Mouse (Mus musculus): ENCODE data around the gene Uba7. TPM values are rescaled to one million over a fixed set of nuclear protein-coding genes. Genes with fewer than 3 reads are reported as not detected.
A peak's percentile ranks its signal among the peaks of the same experiment; 100 is the strongest.

The Uba7 gene
- polyA plus RNA-seq, 1 experiment from 2014 or later: 32.4 TPM

DNA sequence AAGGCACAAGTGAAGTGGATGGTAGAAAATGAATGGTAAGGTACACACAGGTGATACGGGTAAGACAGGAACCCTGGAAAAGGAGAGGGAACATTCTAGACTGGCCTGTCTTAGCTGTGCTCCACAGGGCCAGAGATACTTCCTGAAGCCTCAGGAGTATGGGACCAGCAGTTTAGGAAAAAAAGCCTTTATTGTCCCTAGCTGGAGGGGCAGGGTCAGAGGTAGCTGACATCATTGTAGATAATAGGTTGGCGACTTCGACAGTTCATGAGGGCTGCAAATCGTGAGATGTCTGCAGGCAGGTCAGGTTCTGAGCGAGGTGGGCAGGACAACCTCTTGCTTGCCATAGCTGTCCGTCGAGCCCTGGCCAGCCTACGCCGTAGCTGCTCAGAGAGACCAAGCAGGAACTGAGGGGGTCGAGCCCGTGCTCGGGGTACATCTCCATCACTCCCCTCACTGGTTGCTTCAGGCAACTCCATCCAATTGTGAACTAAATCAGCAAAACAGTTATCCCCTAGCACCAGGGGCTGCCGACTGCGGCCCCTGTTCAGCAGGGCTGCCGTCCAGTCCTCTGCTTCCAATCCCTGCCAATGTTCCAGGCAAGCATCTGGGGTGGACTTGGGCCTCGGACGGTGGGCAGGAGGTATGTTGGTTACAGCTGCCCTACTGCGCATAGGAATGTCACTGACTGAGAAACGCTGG, 8.9 kb downstream of the Uba7 start:
- H3K27me3 ChIP-seq (replicated peaks): no peaks in the 10 kb centered on the region
- WGBS: 42% methylated on average over 19 of the region's 19 CpGs
- ATAC-seq: no peak

DNA sequence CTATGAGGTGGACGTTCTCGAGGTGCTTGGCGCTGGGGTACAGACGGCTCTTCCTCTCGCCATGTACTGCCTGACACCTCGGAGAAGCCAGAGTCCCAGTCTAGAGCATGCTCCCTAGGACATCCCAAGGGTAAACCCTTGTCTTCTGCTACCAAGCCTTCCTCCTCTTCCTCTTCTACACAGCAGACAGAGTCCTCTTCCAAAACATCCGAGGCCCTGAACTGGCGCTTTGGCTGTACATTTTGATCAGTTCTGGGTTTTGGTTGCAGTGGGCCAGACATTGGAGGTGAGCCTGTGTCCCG, 9.4 kb downstream of the Uba7 start:
- Histone ChIP-seq H3K4me1 (replicated peaks) (peaks cover 42% of the 10 kb centered on the region), H3K4me3 (replicated peaks) (peak overlapping the region; percentile 79), H3K36me3 (no peaks in the 10 kb centered on the region), H3K9me3 (no peaks in the 10 kb centered on the region), H3K4me2 (replicated peaks) (peak overlapping the region; percentile 87), H3K27ac (peak overlapping the region; percentile 99), H3K9ac (peak overlapping the region; percentile 77), H3K27me3 (replicated peaks) (no peaks in the 10 kb centered on the region)
- ATAC-seq: no peak
- WGBS: 45% methylated on average over 9 of the region's 9 CpGs

More for the DNA sequence above, 8.9 kb downstream of the Uba7 start:
- no peaks in the 10 kb centered on the region for H3K9me3 ChIP-seq
- peak overlapping the region; percentile 99 for H3K27ac ChIP-seq
- peaks cover 42% of the 10 kb centered on the region for H3K4me1 ChIP-seq (replicated peaks)
- H3K4me3 ChIP-seq (replicated peaks): peak overlapping the region; percentile 79
- no peaks in the 10 kb centered on the region for H3K36me3 ChIP-seq
- peak overlapping the region; percentile 77 for H3K9ac ChIP-seq
- peak overlapping the region; percentile 87 for H3K4me2 ChIP-seq (replicated peaks)

DNA sequence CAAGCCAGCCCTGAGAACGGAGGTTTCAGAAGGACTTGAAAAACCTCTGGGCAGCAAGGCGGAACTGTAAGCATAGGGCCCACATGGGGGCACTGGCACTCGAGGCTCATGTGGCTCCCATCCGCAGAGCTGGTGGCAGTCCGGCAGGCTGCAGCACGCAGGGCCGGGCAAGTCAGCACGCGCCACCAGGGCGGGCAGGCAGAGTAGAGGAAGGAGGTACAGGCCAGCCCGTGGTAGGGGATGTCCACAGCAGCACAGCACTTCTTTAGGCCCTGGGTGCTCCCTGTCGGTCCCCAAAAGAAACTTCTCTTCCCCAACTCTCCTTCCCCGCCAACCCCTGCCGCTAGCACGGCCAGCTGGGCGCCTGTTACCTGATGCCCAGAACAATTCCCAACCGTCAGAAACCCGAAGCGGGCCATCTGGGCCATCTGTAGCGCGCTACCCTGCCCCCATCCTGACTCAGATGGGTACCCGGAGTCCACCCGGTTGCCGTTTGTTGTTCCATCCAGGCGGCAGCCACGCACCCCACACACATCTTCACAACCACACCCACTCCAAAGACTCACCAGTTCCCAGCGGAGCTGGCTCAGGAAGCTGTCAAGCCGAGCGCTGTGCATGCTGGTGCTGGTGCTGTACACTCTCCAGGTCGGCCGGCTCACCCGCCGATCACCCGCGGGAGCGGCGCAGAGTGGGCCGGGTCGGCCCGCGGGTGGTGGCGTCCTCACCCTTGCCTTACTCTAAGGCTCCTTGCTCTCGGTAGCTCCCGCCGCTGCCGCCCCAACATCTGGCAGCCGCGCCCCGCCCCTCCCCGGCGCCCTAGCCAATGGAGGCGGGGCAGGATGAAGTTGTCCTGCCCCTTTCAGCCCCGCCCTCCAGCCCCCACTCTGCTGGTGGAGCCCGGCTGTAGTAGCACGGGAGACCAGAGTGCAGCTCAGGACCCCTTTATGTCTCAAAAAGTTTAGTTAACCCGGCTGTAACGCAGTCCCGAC, 10.1 kb downstream of the Uba7 start, which contains the start of gene Inka1:
TSS of gene Inka1 (minus strand) at position 749 of the 989 bp plus-strand sequence.
- Histone ChIP-seq H3K9me3 (no peaks in the 10 kb centered on the region), H3K36me3 (no peaks in the 10 kb centered on the region), H3K4me2 (replicated peaks) (peak within 1 kb of the TSS; percentile 87), H3K4me3 (replicated peaks) (peak within 1 kb of the TSS; percentile 79), H3K27me3 (replicated peaks) (no peaks in the 10 kb centered on the region), H3K9ac (peak within 1 kb of the TSS; percentile 77), H3K27ac (peak within 1 kb of the TSS; percentile 99), H3K4me1 (replicated peaks) (peaks cover 42% of the 10 kb centered on the region)
- under 1% methylated on average over 58 of the region's 58 CpGs for WGBS
- peak; percentile 81 for ATAC-seq

DNA sequence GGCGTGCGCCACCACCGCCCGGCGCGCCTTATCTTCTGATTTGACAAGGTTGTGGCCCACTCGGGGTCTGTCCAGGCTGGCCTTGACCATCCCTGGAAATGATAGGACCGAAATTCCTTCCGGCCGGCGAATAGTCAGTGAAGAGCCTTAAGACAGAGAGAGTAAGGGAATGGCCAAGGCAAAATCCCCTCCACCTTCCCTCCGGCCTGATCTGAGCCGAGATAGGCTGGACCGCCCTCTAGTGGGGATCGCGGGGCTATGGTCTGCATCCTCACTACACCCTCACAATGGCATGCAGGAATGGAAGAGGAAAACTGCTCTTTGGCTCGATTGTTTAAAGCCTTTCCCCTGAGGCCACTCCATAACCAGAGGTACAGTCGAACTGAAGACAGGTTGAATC, 11.1 kb downstream of the Uba7 start:
- Histone ChIP-seq H3K9ac (no peak overlapping the region), H3K27ac (peak overlapping the region; percentile 99)

DNA sequence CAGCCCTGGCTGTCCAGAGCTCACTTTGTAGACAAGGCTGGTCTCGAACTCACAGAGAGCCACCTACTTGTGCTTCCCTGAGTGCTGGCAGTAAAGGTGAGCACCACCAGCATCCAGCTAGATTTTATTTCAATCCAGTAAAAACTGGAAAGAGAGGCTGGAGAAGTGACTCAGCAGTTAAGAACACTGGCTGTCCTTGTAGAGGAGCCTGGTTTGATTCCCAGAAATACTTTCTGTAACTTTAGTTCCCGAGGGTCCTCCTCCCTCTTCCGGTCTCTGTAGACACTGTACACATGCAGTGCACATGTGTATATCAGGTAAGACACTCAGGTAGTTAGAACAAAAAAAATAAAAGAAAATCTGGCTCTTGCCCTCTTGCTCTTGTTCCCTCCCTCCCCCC, 12.6 kb downstream of the Uba7 start:
- Histone ChIP-seq H3K9ac (no peak overlapping the region), H3K4me1 (replicated peaks) (peaks cover 20% of the 10 kb centered on the region; the same call in 1 of the 2 replicates), H3K4me3 (replicated peaks) (no peak overlapping the region), H3K9me3 (no peaks in the 10 kb centered on the region), H3K4me2 (replicated peaks) (no peak overlapping the region), H3K27ac (no peak overlapping the region), H3K36me3 (no peaks in the 10 kb centered on the region), H3K27me3 (replicated peaks) (no peaks in the 10 kb centered on the region)
- ATAC-seq: no peak
- WGBS: 66% methylated on average over 3 of the region's 3 CpGs

More for the DNA sequence above, 11.1 kb downstream of the Uba7 start:
- Histone ChIP-seq H3K4me2 (replicated peaks) (peak overlapping the region; percentile 87), H3K4me3 (replicated peaks) (peak overlapping the region; percentile 79), H3K9me3 (no peaks in the 10 kb centered on the region), H3K36me3 (no peaks in the 10 kb centered on the region), H3K27me3 (replicated peaks) (no peaks in the 10 kb centered on the region), H3K4me1 (replicated peaks) (peaks cover 33% of the 10 kb centered on the region)
- peak; percentile 58 for ATAC-seq
- whole genome bisulfite sequencing: 3% methylated on average over 18 of the region's 18 CpGs

DNA sequence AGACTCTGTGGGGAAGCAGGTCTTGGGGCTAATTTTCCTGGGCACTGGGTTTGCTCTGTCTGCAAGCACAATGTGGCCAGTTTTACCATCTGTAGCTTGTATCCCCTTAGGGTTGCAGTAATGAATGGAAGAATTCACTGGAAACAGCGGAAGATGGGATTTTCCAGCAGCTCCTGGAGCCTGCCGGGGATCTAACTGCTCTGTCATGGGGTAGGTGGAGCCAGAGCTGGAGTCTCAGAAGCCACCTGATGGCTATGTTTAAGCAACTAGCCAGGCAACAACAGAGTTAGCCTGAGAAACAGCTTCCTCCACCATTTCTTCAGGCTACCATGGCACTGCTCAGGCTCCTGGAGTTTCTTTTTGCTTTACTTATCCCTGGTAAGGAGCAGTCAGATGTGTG, 16.9 kb downstream of the Uba7 start, which contains the start of gene Cdhr4:
TSS of gene Cdhr4 (plus strand) at position 301 of the 400 bp plus-strand sequence.
- 72% methylated on average over 2 of the region's 2 CpGs for WGBS
- Histone ChIP-seq H3K36me3 (no peaks in the 10 kb centered on the region), H3K9ac (no peak within 1 kb of the TSS), H3K4me1 (replicated peaks) (no peaks in the 10 kb centered on the region), H3K9me3 (no peaks in the 10 kb centered on the region), H3K4me3 (replicated peaks) (no peak within 1 kb of the TSS), H3K4me2 (replicated peaks) (no peak within 1 kb of the TSS), H3K27me3 (replicated peaks) (no peaks in the 10 kb centered on the region), H3K27ac (no peak within 1 kb of the TSS)
- ATAC-seq: no peak

DNA sequence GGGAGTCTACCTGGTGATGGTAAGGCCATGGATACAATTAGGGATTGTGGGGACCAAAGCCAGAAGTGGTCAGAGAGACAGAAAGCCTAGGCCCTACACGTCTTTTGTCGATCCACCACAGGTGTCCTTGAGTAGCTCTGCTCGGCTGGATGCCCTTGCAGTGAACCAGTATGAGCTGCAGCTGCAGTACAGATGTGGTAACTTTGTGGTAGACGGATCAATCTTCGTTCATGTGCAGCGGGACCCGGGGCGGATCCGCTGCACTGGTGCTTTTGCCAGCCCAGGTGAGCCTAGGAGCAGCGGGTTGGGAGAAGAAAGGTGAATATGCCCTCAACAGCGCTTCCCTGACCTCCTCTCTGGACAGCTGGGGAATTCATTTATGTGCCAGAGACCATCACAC, 17.7 kb downstream of the Uba7 start:
- H3K4me3 ChIP-seq (replicated peaks): no peak overlapping the region
- H3K27ac ChIP-seq: no peak overlapping the region
- WGBS: 87% methylated on average over 11 of the region's 11 CpGs
- no peaks in the 10 kb centered on the region for H3K4me1 ChIP-seq (replicated peaks)
- no peaks in the 10 kb centered on the region for H3K27me3 ChIP-seq (replicated peaks)
- no peak for ATAC-seq
- no peak overlapping the region for H3K9ac ChIP-seq
- H3K36me3 ChIP-seq: no peaks in the 10 kb centered on the region
- no peaks in the 10 kb centered on the region for H3K9me3 ChIP-seq
- no peak overlapping the region for H3K4me2 ChIP-seq (replicated peaks)

DNA sequence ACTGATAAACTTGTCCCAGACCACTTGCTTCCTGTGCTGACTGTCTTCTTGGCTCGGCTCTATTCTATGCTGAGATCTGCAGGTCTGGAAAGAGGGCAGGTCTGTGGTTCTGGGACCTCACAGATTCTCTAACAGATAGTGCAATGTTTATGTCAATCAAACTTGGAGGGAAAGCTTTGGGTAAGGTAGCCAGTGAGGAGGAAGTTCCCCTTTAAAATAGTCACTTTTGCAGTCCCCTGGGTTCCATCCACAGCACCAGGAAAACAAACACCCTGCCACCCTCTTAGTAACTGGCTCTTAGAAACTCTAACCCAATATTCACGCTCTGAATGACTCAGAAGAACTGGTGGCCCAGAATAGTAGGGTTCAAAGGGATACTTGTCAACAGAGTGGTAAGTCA, 19.2 kb downstream of the Uba7 start:
- Histone ChIP-seq H3K36me3 (no peaks in the 10 kb centered on the region), H3K4me3 (replicated peaks) (no peak overlapping the region), H3K4me1 (replicated peaks) (no peaks in the 10 kb centered on the region), H3K4me2 (replicated peaks) (no peak overlapping the region), H3K9me3 (no peaks in the 10 kb centered on the region), H3K27ac (no peak overlapping the region), H3K9ac (no peak overlapping the region), H3K27me3 (replicated peaks) (no peaks in the 10 kb centered on the region)
- 46% methylated on average over 2 of the region's 2 CpGs for WGBS
- ATAC-seq: no peak

DNA sequence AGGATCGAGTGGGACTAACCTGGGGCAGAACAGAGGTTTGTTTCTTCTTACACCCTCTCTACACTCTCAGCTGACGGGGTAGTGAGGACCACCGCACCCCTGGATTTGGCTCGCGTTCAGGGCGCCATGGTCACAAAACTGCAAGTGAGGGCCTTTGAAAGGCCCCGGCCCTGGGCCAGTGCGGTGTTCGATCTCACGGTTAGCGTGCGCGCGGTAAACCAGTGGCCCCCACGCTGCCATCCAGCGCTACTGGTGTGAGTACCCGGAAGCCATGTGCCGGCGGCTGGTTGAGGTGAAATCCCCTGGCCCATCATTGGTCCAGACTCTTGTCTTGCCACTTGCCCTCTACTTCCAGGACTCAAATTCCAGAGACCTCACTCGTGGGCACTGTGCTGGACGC, 20.2 kb downstream of the Uba7 start:
- WGBS: 95% methylated on average over 21 of the region's 21 CpGs
- no peaks in the 10 kb centered on the region for H3K27me3 ChIP-seq (replicated peaks)
- H3K27ac ChIP-seq: no peak overlapping the region
- no peak overlapping the region for H3K4me3 ChIP-seq (replicated peaks)
- H3K9ac ChIP-seq: no peak overlapping the region
- H3K4me2 ChIP-seq (replicated peaks): no peak overlapping the region
- no peaks in the 10 kb centered on the region for H3K9me3 ChIP-seq
- H3K36me3 ChIP-seq: no peaks in the 10 kb centered on the region
- ATAC-seq: no peak
- no peaks in the 10 kb centered on the region for H3K4me1 ChIP-seq (replicated peaks)

DNA sequence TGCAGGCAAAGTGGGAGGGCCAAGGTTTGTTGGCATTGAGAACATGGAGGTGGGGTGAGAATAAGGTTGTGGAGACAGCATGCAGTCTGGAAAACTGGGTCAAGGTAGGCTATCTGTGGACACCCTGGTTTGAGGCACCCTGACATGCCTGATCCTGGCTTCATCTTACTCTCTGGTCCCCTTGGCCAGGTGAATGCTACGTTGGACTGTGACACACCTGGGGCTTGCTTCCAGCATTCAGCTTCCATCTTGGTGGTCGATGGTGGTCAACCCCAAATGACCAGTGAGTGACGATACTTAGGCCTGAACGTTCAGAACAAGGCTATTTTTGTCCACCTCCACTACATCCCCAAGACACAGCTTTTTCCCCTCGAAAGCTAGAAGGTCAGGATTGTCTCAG, 20.7 kb downstream of the Uba7 start, which contains the start of gene Gm20662:
TSS of gene Gm20662 (plus strand) at position 301 of the 400 bp plus-strand sequence.
- no peaks in the 10 kb centered on the region for H3K4me1 ChIP-seq (replicated peaks)
- H3K4me3 ChIP-seq (replicated peaks): no peak within 1 kb of the TSS
- H3K27me3 ChIP-seq (replicated peaks): no peaks in the 10 kb centered on the region
- no peak within 1 kb of the TSS for H3K27ac ChIP-seq
- H3K9ac ChIP-seq: no peak within 1 kb of the TSS
- H3K36me3 ChIP-seq: no peaks in the 10 kb centered on the region
- 85% methylated on average over 5 of the region's 5 CpGs for WGBS
- H3K4me2 ChIP-seq (replicated peaks): no peak within 1 kb of the TSS
- no peaks in the 10 kb centered on the region for H3K9me3 ChIP-seq
- ATAC-seq: no peak

DNA sequence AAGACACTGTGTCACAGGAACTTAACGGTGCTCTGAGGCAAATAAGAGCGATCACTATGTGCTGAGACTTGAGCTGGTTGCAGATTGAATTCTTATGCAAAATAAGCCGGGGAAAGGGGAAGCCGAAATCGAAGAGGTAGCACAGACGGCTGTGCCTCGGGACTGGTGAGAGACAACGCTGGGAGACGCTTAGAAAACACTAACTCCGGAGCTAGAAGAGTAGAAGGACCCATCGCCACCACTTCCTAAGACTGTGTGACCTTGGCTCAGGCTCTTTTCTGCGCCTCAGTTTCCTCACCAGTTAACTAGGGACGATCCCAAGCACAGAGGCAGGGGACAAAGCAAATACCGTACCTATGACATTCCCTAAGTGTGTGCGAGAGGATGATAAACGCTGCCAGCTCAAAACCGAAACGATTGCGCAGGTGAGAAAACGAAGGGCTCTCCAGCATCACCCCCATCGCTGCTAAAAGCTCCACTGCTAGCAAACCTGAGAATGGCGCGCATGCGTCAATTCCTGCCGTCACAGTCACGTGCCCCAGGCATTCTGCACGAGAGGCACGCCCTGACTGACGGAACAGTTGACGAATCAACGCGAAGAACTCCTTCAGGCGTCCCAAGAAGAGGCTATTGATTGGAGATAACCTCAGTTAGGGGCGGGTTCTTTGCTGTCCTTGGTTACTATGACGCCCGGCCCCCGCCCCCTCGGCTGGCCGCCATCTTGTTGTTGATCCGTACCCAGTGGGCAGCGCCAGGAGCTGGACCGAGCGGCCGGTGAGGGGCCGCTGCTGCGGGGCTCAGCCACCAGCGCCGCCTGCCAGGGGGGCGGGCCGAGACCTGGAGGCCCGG, 26.8 kb downstream of the Uba7 start, which contains the start of gene Ip6k1:
TSS of gene Ip6k1 (plus strand) at position 580 of the 849 bp plus-strand sequence.
- H3K9me3 ChIP-seq: no peaks in the 10 kb centered on the region
- peak; percentile 99 for ATAC-seq
- WGBS: under 1% methylated on average over 50 of the region's 51 CpGs

More for the DNA sequence above, 26.8 kb downstream of the Uba7 start, which contains the start of gene Ip6k1:
- peak within 1 kb of the TSS; percentile 100 for H3K4me3 ChIP-seq (replicated peaks)
- H3K36me3 ChIP-seq: no peaks in the 10 kb centered on the region
- H3K9ac ChIP-seq: peak within 1 kb of the TSS; percentile 99
- peak within 1 kb of the TSS; percentile 73 for H3K4me2 ChIP-seq (replicated peaks)
- no peaks in the 10 kb centered on the region for H3K27me3 ChIP-seq (replicated peaks)
- peak within 1 kb of the TSS; percentile 95 for H3K27ac ChIP-seq
- peaks cover 7% of the 10 kb centered on the region for H3K4me1 ChIP-seq (replicated peaks)

Data from intestine, embryonic 15.5 days (tissue).